Mouse (Mus musculus) heart, postnatal 14 days (tissue): Measurements from ENCODE around the gene Sh3d21. TPM values are rescaled to one million over a fixed set of nuclear protein-coding genes. Genes with fewer than 3 reads are reported as not detected.
"Not testable (repeated sequence)": the region's sequence is repeated elsewhere in the genome, so short reads cannot be mapped to it uniquely, and the experiment has no call there.

Experiments
- DNase-seq, 2 experiments: peaks; one replicate each; pipeline ENCODE4 v3.0.0; 2021 to 2022
- intact Hi-C: fragments of 180-260 bp; cut with DNase I; formaldehyde crosslinking; loops from one replicate; pipeline ENCODE4 v1.15.1; 2025
- total RNA-seq, 2 experiments: library from RNA; stranded (reverse); gene quantifications; 2 replicates each; pipeline ENCODE4 v1.2.3; 2021

Sh3d21 gene
- total RNA-seq, 2 experiments from 2014 or later: 3.0 to 3.1 TPM

DNA sequence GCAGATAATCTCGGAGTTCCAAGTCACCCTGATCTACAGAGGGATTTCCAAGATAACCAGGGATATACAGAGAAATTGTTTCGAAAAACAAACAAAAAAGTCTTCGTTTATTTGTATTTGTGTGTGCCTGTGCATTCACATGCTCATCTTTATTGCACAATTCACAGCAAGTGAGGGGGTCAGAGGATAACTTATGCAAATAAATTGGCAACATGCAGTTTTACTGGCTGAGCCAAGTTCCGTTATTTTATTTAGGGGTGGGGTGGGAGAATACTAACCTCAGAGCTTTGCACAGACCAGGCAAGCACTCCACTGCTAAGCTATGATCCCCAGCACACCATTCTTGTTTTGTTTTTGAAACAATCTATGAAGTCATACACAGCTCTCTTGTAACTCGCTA, 10.5 kb upstream of the Sh3d21 start:
- intact Hi-C loops: no loop called here
- no peak for DNase-seq

DNA sequence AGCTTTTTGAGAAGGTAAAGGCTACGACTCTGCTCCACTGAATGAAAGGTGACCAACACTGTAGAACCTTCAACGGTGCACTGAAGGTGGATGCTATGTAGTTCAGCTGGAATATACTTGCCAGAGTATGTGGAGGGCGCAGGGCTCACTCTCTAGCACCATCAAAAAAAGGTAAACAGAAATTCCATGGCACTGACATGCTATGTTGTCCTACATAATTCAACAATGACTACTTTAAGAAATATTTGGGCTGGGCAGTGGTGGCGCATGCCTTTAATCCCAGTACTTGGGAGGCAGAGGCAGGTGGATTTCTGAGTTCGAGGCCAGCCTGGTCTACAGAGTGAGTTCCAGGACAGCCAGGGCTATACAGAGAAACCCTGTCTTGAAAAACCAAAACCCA, 7.4 kb upstream of the Sh3d21 start:
- DNase-seq, intact Hi-C loops: not testable (repeated sequence)

DNA sequence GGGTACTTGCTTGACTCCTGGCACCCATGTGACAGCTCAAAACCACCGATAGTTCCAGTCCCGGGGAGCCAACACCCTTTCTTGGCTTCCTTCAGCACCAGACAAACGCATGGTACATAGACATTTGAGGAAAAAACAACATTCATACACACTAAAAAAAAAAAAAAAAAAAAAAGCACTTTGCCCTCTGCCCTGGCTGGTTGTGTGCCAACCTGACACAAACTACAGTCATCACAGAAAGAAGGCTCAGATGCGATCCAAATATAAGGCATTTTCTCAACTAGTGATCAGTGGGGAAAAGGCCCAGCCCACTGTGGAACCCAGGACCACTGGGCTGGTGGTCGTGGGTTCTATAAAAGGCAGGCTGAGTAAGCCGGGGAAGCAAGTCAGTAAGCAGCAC, 5.6 kb upstream of the Sh3d21 start:
- DNase-seq: no peak
- intact Hi-C loops: no loop called here

DNA sequence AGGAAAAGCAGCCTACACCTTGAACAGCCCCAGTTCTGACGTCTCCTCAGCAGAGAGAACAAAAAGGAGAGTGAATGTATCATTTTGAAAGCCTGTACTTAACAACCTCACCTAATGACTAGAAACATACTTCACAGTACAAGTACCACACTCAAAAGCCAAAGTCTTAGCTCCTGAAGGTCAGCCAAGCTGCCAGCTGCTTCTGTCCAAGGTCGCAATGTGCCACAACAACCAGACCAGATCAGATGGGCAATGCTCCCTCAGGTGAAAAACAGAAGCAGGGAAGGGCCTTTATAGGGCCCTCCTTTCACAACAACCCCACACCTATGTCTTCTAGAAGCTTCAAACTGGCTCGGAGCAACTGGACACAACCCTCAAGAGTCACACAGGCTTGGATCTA, 2.8 kb upstream of the Sh3d21 start:
- intact Hi-C loops: no loop called here
- peak in 1 of 2 experiments; percentile 56 for DNase-seq

DNA sequence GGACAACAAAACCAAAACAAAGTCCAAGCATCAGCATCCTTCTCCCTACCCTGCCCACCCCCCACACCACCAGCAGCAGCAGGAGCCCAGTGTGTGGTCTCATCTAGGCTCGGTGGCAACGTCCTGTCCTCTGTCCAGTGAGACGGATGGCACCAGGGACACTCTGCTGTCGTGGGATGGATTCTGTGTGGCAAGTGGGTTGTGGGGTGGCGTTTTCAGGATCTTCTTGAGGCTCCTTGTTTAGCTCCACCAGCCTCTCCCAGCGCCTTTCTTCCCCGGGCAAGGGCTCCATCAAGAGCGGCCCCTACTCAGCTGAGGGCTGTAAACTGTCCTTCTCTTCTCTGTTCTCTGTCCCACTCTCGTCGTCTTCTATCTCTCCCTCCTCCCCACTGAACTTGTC, 1.8 kb upstream of the Sh3d21 start:
- DNase-seq, intact Hi-C loops: not testable (repeated sequence)

DNA sequence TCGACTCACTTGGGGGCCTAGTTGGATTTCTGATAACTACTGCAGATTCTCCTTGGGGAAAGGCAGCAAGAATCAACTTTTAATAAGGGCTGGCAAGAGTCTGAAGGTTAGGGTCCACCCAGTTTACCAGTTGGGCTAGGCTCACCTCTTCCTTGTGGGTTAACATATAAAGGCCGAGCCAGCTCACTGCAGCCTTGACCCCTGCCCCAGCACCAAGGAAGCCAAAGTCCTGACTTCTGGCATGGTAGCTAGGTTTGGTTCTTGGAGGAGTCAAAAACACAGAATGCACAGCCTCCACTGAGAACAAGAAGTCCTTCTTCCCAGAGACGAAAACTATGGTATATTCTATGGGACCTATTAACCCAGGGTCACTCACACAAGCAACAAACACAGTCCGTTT, 394 bp upstream of the Sh3d21 start:
- intact Hi-C loops: no loop called here
- no peak for DNase-seq

DNA sequence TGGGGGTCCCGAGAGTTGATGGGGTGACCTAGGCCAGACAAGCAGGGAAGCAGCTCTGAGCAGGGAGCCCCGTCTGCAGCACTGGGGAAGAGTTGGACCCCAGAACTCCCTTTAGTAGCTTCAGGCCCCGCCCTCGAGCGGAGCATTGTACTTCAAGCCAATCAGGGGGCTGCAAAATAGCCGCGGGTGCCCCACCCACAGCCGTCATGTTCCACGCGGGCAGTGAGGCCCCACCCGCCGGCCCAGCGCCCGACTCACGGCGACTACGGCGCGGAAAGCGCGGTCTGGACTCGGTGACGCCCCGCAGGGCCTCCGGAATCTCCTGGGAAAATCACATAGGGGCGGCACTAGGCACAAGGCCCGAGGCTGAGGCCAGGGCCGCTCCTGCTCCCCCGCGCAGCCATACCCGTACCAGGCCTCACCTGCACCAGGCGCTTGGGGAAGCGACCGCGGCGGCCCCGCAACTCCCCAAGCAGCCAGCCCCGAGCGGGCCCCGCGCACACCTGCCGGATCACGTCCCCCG, 686 bp downstream of the Sh3d21 start:
- peak; percentile 91 to 94 for DNase-seq
- intact Hi-C loops: no loop called here

DNA sequence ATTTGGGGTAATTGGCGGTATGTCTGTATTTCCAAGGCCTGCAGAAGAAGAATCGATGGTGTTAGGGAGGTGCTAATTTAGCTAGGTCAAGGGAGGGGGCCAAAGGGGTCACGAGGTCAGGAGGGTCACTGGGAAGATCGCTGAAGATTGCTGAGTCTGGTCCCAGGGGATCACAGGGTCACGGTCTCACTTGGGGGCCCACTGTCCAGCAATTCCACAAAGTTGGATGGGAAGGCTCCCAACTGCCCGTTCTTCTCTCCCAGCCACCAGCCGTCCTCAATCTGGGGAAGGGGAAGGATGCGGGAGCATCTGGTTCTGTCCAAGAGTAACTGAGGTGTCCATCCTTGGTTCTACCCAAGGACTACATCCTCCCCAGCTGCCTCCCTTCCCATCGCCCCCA, 1.3 kb downstream of the Sh3d21 start:
- intact Hi-C loops: no loop called here
- DNase-seq: no peak

DNA sequence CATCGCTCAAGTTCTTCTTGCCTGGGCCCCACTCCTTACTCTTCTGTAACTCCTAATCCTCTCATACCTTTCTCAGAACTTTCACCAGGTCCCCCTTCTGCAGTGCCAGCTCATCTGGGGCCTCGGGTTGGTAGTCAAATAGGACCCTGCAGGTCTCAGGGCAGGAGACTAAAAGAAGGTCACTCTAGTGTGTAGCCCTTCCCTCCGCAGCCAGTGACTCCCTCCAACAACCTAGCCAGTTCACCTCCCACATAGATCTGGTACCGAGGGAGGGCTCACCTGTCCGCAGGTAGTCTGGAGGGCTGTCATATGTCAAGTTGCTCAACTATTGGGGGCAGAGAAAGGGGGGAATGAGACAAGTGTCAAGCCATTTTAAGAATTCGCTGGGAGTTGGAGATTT, 1.8 kb downstream of the Sh3d21 start:
- DNase-seq: no peak
- intact Hi-C loops: no loop called here

DNA sequence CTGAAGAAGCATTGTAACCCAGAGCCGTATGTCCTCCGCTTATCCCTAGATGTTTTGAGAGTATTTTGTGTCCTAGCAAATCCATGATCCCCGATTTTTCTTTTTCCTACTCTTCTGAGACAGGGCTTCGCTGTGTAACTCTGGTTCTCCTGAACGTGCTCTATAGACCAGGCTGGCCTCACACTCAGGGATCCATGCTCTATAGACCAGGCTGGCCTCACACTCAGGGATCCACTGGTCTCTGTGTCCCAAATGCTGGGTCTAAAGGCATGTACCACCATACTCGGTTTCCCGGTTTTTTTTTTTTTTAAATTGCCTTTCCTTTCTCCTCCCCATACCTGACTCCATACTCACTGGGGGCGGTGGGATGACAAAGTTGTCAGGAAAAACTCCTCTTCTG, 2.3 kb downstream of the Sh3d21 start:
- intact Hi-C loops: no loop called here
- no peak for DNase-seq

DNA sequence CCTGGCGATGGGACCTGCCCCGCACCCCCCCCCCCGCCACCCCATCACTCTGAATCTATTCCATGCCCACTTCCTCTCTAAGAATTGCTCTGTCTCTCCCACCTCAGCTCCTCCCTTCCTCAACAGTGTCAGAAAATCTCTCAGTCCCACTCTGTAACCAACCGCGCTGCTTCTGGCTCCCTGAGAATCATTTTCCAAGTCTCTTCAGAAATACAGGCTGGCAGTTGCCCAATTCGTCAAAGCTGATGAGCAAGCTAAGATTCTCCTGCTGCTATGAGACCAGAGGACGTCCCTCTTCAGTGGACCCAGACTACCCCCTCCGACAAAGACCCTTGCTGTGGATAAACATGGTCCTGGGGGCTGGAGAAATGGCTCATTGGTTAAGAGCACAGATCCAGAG, 3.8 kb downstream of the Sh3d21 start:
- intact Hi-C loops: no loop called here
- DNase-seq: no peak

DNA sequence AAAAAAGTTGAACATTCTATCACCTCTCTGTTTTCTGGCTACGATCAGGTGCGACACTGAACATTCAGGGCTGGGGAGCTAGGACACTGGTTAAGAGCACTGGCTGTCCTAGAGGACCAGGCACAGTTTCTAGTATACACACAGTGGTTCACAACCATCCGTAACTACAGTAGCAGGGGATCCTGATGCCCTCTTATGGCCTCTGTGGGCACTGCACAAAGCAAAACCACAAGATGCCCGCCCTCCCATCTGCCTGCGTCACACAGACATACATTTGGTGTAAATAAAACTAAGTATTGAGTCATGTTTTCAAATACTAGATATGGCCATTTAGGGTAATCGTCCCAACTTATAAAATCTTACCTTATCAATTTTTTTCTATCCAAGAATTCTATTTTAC, 5.7 kb downstream of the Sh3d21 start:
- DNase-seq: no peak
- intact Hi-C loops: no loop called here

DNA sequence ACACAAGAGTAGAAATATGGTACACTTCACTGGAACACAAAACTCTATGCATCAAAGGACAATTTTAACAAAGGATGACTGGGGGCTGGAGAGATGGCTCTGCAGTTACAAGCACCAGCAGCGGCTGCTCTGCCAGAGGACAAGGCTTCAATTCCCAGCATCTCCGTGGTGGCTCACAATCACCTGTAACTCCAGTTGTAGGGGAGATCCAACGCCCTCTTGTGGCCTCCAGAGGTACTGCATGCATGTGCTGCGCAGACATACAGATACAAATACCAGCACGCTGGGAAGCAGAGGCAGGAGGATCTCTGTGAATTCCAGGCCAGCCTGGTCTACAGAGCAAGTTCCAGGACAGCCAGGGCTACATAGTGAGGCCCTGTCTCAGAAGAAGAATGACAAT, 6.7 kb downstream of the Sh3d21 start:
- intact Hi-C loops: no loop called here
- DNase-seq: no peak

DNA sequence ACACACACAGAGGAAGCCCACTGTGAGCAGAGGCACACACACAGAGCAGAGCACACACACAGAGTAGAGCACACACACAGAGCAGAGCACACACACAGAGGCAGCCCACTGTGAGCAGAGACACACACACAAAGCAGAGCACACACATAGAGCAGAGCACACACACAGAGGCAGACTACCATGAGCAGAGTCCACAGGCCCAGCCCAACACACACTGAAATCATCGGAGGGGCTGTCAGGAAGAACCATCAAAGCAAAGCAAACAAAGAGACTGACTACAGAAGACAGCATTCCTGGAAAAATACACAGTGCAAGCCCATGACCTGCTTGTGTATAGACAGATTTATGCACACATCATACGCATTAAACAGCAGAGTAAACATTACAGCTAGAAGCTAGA, 7.4 kb downstream of the Sh3d21 start:
- intact Hi-C loops: no loop called here
- no peak for DNase-seq

DNA sequence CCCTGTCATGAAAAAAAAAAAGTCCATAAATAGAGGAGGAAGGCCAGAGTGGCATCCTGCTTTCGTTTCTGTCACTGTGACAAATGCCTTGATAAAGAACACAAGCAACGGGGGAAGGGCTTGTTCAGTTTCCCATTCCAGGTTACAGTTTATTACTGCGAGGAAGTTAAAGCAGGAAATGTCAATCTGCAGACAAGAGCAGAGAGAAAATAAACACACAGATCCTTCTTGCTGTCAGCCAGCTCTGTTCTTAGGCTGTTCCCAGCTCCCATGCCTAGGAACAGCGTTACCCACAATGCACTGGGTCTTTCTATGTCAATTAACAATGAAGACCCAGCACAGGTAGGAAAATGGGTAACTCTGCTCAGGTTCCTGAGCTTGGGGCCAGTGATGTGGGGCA, 8.1 kb downstream of the Sh3d21 start:
- no peak for DNase-seq
- intact Hi-C loops: no loop called here

DNA sequence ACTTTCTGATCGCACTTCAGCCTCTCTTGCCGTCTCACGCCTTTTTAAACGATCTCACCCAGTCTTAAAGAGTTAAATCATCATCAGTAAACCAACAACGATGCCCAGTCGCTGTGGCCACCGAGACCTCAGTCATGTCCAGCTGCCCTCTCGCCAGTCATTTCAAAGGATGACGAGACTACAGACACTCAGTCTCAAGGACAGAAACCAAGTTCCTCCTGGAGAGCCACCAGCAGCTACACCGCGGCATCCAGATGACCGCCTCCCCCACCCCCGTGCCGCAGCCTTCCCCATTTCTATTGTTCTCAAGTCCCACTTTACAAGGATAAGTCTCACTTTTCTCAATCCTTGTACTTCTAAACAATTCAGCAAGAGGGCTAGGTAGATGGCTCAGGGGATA, 10.4 kb downstream of the Sh3d21 start:
- DNase-seq: no peak

DNA sequence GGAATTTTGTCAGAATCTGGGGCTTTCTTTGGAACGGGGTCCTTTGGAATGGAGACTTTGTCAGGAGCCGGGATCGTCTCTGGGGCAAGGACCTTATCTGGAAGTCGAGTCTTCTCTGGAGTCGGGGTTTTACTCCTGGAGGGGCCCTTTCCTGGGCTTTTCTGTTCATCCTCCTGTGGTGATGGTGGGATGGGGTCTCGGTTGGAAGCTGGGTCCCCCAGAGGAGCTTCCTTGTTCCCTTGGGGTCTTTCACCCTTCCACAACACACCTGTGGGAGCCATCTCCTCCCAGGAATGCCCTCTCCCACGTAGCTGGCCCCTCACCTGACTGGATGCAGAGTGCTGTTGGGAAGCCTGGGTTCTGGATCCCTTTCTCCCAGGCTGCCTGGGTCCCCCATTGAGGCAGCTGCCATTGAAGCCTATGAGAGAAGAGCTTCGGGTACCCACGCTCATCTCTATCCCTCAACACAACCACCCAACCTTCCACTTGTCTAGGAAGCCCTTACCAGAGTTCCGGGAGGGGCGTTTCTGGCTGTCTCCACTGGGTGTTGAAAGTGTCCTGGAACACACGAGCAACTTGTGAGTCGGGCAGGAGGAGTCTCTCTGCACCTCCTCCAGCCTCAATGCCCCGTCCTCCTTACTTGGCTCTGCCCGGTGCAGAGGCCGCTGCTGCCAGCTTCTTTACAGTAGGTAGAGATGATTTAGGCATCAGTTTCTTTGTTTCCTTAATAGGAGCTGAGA, 11.4 kb downstream of the Sh3d21 start:
- DNase-seq: no peak
- intact Hi-C loops: no loop called here

More for the DNA sequence above, 10.4 kb downstream of the Sh3d21 start:
- intact Hi-C loops: no loop called here

DNA sequence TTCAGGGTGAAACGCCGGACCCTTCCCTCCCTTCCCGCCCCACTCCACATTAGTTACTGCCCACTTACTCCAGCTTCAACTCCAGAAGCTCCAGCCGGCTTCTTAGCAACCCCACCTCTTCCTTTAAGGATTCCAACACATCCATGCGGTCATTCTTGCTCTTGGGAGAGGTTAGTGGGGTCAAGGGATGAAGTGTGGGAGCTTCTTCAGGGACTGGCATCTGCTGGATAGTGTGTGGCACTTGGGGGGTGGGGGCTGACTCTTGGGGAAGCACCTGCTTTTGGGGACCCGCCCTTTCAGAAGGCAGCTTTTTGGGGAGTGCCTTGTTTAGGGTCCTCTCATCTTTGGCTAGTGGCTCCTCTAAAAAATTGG, 12.4 kb downstream of the Sh3d21 start:
- no peak for DNase-seq
- intact Hi-C loops: no loop called here

DNA sequence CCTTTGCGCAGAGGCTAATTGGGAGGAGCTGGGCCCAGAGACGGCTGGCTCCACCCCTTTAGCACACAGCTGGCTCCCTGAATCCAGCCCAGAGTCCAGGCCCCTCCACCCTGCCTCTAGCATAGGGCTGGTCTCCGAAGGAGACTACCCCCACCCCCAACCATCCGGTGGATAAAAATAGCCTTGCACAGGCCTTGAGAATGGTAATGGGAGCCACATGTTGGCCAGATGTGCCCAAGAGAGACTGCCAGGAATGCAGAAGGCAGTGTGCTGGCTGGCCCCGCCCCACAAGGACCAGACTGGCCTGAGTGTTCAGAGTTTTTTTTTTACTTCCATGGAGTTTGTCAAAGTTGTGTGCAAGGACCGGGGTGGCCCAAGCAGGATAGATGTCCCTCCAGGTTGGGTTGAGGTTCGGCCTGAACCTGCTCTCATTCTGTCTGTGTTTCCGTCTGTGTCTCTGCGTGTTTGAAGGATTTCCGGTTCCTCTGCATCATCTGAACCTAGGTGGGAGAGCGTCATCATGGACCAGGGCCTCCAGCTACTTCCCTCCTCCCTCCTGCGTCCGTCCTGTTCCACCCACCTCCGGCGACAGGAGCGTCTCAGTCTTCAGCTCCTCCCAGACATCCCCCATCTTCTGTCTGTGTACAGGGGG, 12.9 kb downstream of the Sh3d21 start:
- intact Hi-C loops: no loop called here
- peak; percentile 80 to 84 for DNase-seq

DNA sequence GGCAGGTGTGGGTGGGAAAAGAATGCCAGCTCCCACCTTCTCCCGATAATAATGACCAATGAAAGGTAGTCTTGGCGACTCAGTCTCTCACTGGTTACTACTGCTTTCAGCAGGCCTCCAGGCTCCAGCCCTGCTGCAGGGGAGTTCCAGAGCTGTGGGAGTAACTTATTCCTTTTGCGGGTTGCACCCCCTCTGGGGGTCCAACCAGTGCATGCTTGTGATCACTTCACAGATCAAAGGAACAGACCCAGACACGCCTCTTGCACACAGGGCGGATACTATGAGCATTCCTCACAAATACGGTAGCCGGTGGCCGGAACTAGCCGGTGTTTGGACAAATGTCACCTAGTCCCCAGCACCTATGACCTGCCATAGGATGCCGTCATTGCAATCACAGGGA, 13.5 kb downstream of the Sh3d21 start:
- DNase-seq: no peak
- intact Hi-C loops: loop anchor here (5.0 kb wide), 1 partner anchor 62 kb away; no protein-coding TSS in a partner anchor

DNA sequence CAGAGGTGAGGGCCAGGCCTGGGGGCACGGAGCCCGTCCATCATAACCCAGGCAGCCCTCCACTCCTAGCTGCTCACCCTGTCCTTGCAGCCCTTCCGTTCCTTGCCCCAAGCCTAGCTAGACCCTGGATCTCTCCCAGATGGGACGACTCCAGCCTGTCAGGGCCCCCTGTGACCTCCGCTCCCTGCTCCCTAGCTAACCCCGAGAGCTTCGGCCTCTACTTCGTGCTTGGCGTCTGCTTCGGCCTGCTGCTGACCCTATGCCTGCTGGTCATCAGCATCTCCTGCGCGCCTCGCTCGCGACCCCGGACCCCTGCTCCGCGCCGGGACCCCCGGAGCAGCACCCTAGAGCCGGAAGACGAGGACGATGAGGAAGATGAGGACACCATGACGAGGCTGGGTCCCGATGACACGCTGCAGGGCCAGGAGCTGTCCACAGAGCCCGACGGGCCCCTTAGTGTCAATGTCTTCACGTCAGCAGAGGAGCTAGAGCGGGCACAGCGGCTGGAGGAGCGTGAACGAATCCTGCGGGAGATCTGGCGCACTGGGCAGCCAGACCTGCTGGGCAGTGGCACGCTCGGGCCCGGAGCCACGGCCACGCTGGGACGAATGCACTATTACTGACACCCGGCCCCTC, 14.1 kb downstream of the Sh3d21 start:
- intact Hi-C loops: loop anchor here (5.0 kb wide), 1 partner anchor 62 kb away; no protein-coding TSS in a partner anchor
- peak in 1 of 2 experiments; percentile 53 for DNase-seq
